Mouse (Mus musculus) liver, embryonic 11.5 days (tissue): ENCODE measurements around the gene Slit3. TPM values are rescaled to one million over a fixed set of nuclear protein-coding genes. Genes with fewer than 3 reads are reported as not detected.

Experiments
- ATAC-seq: fragments of 200-750 bp; cut with Nextera tagmentation; replicated peaks from 2 replicates; pipeline ENCODE4 v1.8.0; 2017; ENCODE audit warnings: moderate number of reproducible peaks, mild to moderate bottlenecking, moderate TSS enrichment, moderate library complexity; ENCODE audit not compliant: low FRiP score
- DNase-seq: peaks from one replicate; pipeline ENCODE4 v3.0.0-alpha.2; 2017; ENCODE audit warnings: low spot score
- H3K27ac ChIP-seq: fragments of 300-500 bp; sonication (generic); 2 replicates; pipeline ENCODE4 v1.5.1; 2014; ENCODE audit warnings: mild to moderate bottlenecking, low read depth, low read length, control low read depth
- H3K27me3 ChIP-seq: fragments of 300-500 bp; sonication (generic); replicated peaks from 2 replicates; pipeline ENCODE4 v1.6.1; 2014; ENCODE audit warnings: low read length, mixed read lengths; ENCODE audit not compliant: control insufficient read depth, insufficient read depth
- H3K36me3 ChIP-seq: fragments of 300-500 bp; sonication (generic); 2 replicates; pipeline ENCODE4 v1.6.1; 2014; ENCODE audit warnings: mild to moderate bottlenecking, low read length, moderate library complexity, mixed read lengths; ENCODE audit not compliant: control insufficient read depth, insufficient read depth
- H3K4me1 ChIP-seq: fragments of 300-500 bp; sonication (generic); replicated peaks from 2 replicates; pipeline ENCODE4 v1.6.1; 2014; ENCODE audit warnings: low read length, mixed read lengths; ENCODE audit not compliant: control insufficient read depth, insufficient read depth
- H3K4me2 ChIP-seq: fragments of 300-500 bp; sonication (generic); 2 replicates; pipeline ENCODE4 v1.6.1; 2014; ENCODE audit warnings: mild to moderate bottlenecking, control low read depth, moderate library complexity
- H3K4me3 ChIP-seq: fragments of 300-500 bp; sonication (generic); 2 replicates; pipeline ENCODE4 v1.5.1; 2014; ENCODE audit warnings: low read depth, low read length, control low read depth
- H3K9ac ChIP-seq: fragments of 300-500 bp; sonication (generic); 2 replicates; pipeline ENCODE4 v1.6.1; 2014; ENCODE audit warnings: low read depth, low read length, control low read depth
- H3K9me3 ChIP-seq: fragments of 300-500 bp; sonication (generic); 2 replicates; pipeline ENCODE4 v1.6.1; 2016; ENCODE audit warnings: low read length, inconsistent platforms, mixed read lengths; ENCODE audit not compliant: control insufficient read depth
- WGBS: fragments of 180-500 bp; shearing (Covaris S2); extraction: QIAGEN DNeasy Blood & Tissue Kit; methylation state at CpG from one replicate; pipeline ENCODE4 v1.1.7; 2014; 5-methylcytosine and 5-hydroxymethylcytosine counted together
- polyA plus RNA-seq: library from polyadenylated mRNA; unstranded; fragments of >200 nt; fragmentation: Nextera tagmentation; extraction: Ambion mirVana; gene quantifications from 2 replicates; pipeline ENCODE4 v1.2.1, GENCODE M21; 2014

The Slit3 gene
- polyA plus RNA-seq, 1 experiment from 2014 or later = 6.8 TPM

DNA sequence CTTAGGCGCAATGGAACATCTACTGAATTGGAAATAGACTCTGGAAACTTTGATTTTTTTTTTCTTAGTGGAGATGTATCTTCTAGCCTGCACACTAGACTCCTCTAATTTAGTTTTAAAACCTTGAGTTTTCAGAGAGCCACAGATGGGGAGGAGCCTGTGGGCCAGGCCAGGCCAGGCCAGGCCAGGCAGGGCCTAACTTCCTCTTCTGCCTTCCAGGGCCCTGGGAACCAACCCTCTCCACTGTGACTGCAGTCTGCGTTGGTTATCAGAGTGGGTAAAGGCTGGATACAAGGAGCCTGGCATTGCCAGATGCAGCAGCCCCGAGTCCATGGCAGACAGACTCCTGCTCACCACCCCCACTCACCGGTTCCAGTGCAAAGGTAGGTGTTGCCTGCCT, 539.9 kb downstream of the Slit3 start:
- Histone ChIP-seq H3K9ac (no peak overlapping the region), H3K27ac (no peak overlapping the region), H3K4me1 (no peaks in the 10 kb centered on the region), H3K4me3 (no peak overlapping the region), H3K4me2 (no peak overlapping the region), H3K9me3 (no peaks in the 10 kb centered on the region), H3K36me3 (no peaks in the 10 kb centered on the region), H3K27me3 (no peaks in the 10 kb centered on the region)
- WGBS = 66% methylated on average over 4 of the region's 4 CpGs
- DNase-seq = no peak
- no peak for ATAC-seq

DNA sequence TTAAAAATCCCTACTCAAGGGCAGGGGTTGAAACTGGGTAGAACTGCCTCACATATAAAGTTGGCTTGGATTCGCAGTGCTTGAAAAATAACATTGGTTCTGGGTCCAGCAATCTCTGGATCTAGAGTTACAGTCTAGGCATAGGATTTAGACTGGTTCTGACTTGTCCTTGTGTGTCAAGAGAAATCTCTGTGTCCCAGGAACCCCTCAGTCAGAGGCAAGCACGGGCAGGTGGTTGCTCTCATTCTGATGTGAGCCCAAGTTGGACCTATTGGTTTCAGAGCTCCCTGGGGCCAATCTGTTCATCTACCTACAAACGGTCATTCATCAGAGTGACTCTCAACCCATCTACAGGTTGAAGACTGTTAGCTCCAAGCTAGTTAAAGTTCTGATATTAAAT, 541.9 kb downstream of the Slit3 start:
- Histone ChIP-seq H3K4me1 (no peaks in the 10 kb centered on the region), H3K4me2 (no peak overlapping the region), H3K9me3 (no peaks in the 10 kb centered on the region), H3K27ac (no peak overlapping the region), H3K4me3 (no peak overlapping the region), H3K36me3 (no peaks in the 10 kb centered on the region), H3K27me3 (no peaks in the 10 kb centered on the region), H3K9ac (no peak overlapping the region)
- 79% methylated on average over 3 of the region's 3 CpGs for WGBS
- ATAC-seq (no peak), DNase-seq (no peak)

- Histone ChIP-seq H3K4me1 (no peaks in the 10 kb centered on the region), H3K9me3 (no peaks in the 10 kb centered on the region), H3K4me3 (no peak overlapping the region), H3K36me3 (no peaks in the 10 kb centered on the region), H3K4me2 (no peak overlapping the region), H3K27ac (no peak overlapping the region), H3K9ac (no peak overlapping the region), H3K27me3 (no peaks in the 10 kb centered on the region)
- DNase-seq = no peak
- ATAC-seq = no peak
- 77% methylated on average over 8 of the region's 8 CpGs for WGBS
Observed at GRCm38 (mm10) chr11:35663661-35664060, 542.6 kb downstream of the Slit3 start.

DNA sequence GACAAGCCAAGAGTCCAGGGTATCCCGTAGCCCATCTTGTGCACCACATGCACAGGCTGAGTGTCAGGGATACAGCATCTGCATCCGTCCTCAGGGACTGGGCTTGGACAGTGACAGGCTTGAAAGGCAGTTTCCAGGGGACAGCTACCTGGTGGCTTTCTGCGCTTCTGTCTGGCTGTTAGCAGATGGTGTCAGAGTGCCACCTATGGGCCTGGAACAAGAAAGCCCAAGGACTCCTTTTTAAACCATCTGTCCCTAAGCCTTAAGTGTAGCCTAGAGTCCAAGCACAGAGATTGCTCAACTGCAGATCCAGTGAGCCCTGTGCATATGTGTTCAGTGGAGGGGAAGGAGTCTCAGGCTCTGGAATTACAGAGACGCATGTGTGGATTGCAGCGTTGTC, 544.0 kb downstream of the Slit3 start:
- Histone ChIP-seq H3K27ac (no peak overlapping the region), H3K9me3 (no peaks in the 10 kb centered on the region), H3K9ac (no peak overlapping the region), H3K4me2 (no peak overlapping the region), H3K36me3 (no peaks in the 10 kb centered on the region), H3K4me1 (no peaks in the 10 kb centered on the region), H3K27me3 (no peaks in the 10 kb centered on the region), H3K4me3 (no peak overlapping the region)
- no peak for DNase-seq
- 60% methylated on average over 5 of the region's 5 CpGs for WGBS
- ATAC-seq = no peak

DNA sequence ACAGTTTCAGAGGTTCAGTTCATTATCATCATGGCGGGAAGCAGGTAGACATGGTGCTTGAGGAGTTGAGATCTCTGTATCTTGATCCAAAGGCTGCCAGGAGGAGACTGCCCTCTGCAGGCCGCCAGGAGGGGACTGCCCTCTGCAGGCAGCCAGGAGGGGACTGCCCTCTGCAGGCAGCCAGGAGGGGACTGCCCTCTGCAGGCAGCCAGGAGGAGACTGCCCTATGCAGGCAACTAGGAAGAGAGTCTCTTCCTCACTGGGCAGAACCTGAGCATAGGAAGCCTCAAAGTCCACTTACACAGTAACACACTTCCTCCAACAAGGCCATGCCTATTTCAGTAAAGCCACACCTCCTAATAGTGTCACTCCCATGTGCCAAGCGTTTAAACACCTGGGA, 546.4 kb downstream of the Slit3 start:
- no peaks in the 10 kb centered on the region for H3K9me3 ChIP-seq
- 47% methylated on average over 3 of the region's 3 CpGs for WGBS
- H3K9ac ChIP-seq = no peak overlapping the region
- ATAC-seq (no peak), DNase-seq (no peak)
- H3K4me1 ChIP-seq = no peaks in the 10 kb centered on the region
- no peaks in the 10 kb centered on the region for H3K36me3 ChIP-seq
- H3K27ac ChIP-seq = no peak overlapping the region
- H3K27me3 ChIP-seq = no peaks in the 10 kb centered on the region
- H3K4me3 ChIP-seq = no peak overlapping the region
- H3K4me2 ChIP-seq = no peak overlapping the region

- no peaks in the 10 kb centered on the region for H3K9me3 ChIP-seq
- 54% methylated on average over 3 of the region's 3 CpGs for WGBS
- ATAC-seq = no peak
Observed at GRCm38 (mm10) chr11:35668138-35668537, 547.1 kb downstream of the Slit3 start.

DNA sequence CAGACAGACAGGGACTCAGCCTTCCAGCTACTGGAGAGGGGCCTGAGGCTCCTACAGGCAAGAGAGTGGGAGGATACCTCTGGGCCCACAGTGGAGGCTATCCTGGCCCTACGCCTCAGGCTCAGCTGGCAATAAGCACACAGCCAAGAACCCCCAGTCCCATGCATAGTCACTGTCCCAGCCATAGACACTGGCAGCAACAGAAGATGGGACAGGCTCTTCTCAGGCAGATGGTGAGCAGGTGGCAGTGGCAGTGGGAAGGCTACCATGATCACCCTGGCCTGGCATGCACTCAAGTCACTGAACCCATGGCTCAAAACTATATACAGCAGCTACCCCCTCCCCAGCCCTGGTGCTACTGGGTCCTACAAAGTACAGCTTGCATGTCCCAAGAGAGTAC, 547.7 kb downstream of the Slit3 start:
- no peak overlapping the region for H3K4me3 ChIP-seq
- no peak overlapping the region for H3K9ac ChIP-seq

More at GRCm38 (mm10) chr11:35668138-35668537, 547.1 kb downstream of the Slit3 start:
- Histone ChIP-seq H3K4me3 (no peak overlapping the region), H3K27ac (no peak overlapping the region), H3K4me1 (no peaks in the 10 kb centered on the region), H3K36me3 (no peaks in the 10 kb centered on the region), H3K4me2 (no peak overlapping the region), H3K9ac (no peak overlapping the region), H3K27me3 (no peaks in the 10 kb centered on the region)
- DNase-seq = no peak

GRCm38 (mm10) chr11:35669536-35669935, 548.5 kb downstream of the Slit3 start:
- H3K36me3 ChIP-seq = no peaks in the 10 kb centered on the region
- no peaks in the 10 kb centered on the region for H3K27me3 ChIP-seq
- DNase-seq (no peak), ATAC-seq (no peak)
- H3K9me3 ChIP-seq = no peaks in the 10 kb centered on the region
- H3K4me1 ChIP-seq = no peaks in the 10 kb centered on the region
- 69% methylated on average over 5 of the region's 5 CpGs for WGBS
- H3K4me2 ChIP-seq = no peak overlapping the region
- H3K9ac ChIP-seq = no peak overlapping the region
- H3K27ac ChIP-seq = no peak overlapping the region
- no peak overlapping the region for H3K4me3 ChIP-seq

More for the DNA sequence above, 547.7 kb downstream of the Slit3 start:
- H3K9me3 ChIP-seq = no peaks in the 10 kb centered on the region
- no peaks in the 10 kb centered on the region for H3K36me3 ChIP-seq
- H3K4me2 ChIP-seq = no peak overlapping the region
- H3K27me3 ChIP-seq = no peaks in the 10 kb centered on the region
- ATAC-seq (no peak), DNase-seq (no peak)
- no peak overlapping the region for H3K27ac ChIP-seq
- 65% methylated on average over 1 of the region's 1 CpGs for WGBS
- H3K4me1 ChIP-seq = no peaks in the 10 kb centered on the region

DNA sequence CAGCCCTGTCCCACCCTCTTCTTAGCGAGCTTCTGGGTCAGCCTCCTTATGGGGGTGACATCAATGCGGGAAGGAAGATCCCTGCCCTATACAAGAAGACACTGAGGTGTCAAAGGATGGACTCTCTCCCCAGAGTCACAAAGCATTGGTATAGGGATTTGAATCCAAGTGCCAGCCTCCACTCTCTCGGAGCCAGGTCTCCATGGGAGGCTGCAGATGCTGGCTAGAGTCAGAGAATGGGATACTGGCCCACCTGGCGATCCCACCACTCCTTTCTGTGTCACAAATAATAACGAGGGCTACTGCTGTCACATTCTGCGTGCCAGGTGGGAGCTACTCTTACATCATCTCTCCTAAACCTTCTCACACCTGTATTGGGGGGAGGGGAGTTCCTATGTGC, 549.2 kb downstream of the Slit3 start:
- DNase-seq = no peak
- H3K36me3 ChIP-seq = no peaks in the 10 kb centered on the region
- H3K27ac ChIP-seq = no peak overlapping the region
- no peak for ATAC-seq
- H3K4me1 ChIP-seq = no peaks in the 10 kb centered on the region
- WGBS = 67% methylated on average over 6 of the region's 6 CpGs
- no peak overlapping the region for H3K4me3 ChIP-seq
- H3K4me2 ChIP-seq = no peak overlapping the region
- no peaks in the 10 kb centered on the region for H3K27me3 ChIP-seq
- H3K9me3 ChIP-seq = no peaks in the 10 kb centered on the region
- H3K9ac ChIP-seq = no peak overlapping the region
